Mouse (Mus musculus) left cerebral cortex, adult 6 months (tissue): ENCODE results near the gene Negr1. TPM values are rescaled to one million over a fixed set of nuclear protein-coding genes. Genes with fewer than 3 reads are reported as not detected.

Source experiments
- long read RNA-seq, 2 experiments: library from polyadenylated mRNA; unstranded; transcript quantifications; one replicate each; pipeline ENCODE4 v2.0.0; 2019 to 2020
- polyA plus RNA-seq: library from polyadenylated mRNA; unstranded; fragments of <200 nt; fragmentation: Nextera tagmentation; gene quantifications from 2 replicates; pipeline ENCODE4 v1.2.3, GENCODE M21; 2021

The Negr1 gene
- 31.5 and 51.0 TPM in 2 replicates for polyA plus RNA-seq
- long read RNA-seq, experiment 1, partial matches to known transcripts = 114 of 137 reads
- long read RNA-seq, experiment 1, other reads (novel, unspliced or antisense) = 23 of 137 reads
- long read RNA-seq, experiment 2, partial matches to known transcripts = 8 of 88 reads
- long read RNA-seq, experiment 2, other reads (novel, unspliced or antisense) = 80 of 88 reads

GRCm38 (mm10) chr3:156561524-156562423 is at the start of gene Negr1:
Gene Negr1 (plus strand): TSS chr3:156561794.

